Mouse (Mus musculus) embryo, embryonic 11.5 days (tissue): Measurements from ENCODE around the gene Snrpe.

Source experiments
- DNase-seq: peaks from one replicate; pipeline ENCODE4 v3.0.0-alpha.2; 2012; ENCODE audit warnings: low read depth, low spot score

Gene Snrpe

DNA sequence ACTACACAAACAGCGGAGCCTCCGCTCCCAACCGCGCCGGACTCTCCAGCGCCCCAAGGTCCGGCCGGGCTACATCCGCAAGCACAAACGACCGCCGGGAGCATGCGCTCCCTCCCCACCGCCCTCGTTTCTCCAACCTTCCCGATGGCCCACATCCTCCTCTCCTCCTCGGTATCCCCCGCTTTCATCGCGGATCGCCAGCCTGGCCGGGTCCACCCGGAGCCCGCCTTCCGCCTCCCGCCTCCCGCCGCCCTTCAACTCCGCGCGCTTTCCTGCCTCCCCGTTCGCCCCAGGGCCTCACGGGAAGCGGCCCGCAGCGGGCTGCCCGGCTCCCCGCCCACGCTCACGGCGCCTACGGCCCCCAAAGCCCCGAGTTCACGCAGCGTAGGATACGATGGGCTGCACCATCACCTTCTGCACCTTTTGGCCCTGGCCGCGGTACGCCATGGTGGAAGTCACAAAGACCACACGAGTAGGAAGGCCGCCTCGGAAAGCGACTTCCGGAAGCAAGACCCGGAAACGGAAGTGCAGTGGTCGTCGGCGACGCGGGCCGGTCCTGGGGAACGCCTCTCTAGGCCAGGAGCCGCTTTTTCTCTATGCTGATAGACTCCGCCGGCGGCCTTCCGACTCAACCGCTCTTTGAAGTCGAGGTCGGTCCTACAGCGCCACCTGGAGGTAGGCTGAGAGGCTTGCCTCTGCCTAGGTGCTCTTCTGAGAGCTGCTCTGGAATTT is at the start of gene Snrpe:
Gene Snrpe (minus strand): TSS at position 521 of the 732 bp plus-strand sequence.
- DNase-seq, result peak; percentile 95

DNA sequence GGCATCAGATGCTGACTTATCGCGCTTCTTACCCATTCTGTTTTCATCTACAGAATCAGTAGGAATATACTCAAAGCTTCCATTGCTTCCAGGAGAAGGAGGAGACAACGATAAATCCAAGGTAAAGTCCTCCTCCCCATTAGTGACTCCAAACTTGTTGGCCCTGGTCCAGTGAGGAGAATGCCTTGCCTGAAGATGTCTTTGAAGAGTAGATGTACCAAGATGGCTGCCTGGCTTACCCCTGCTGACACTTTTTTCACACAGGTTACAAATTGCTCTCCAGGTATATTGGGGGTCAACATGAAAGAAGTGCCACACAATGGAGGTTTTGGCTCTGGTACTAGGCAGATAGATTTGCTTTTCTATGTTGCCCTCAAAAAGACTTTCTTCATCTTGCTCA is 48.8 kb upstream of the Snrpe start:
- no peak for DNase-seq

DNA sequence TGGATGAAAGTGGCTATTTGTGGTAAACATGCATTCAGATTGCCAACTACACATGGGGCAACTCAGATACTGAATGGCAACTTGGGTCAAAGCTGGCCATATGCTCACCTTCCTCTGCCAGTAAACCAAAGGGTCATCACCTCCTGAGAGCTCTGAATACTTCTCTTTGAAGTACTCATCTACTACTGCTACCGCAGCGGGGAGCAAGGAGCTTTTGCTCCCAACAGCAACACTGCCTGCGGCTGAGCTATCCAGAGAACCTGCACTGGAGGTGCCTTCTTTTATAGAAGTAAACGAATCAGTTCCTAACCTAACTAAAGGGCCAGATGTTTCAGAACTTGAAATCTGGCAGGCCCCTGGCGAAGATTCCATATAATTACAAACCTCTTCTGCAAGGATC is 46.7 kb upstream of the Snrpe start:
- no peak for DNase-seq

DNA sequence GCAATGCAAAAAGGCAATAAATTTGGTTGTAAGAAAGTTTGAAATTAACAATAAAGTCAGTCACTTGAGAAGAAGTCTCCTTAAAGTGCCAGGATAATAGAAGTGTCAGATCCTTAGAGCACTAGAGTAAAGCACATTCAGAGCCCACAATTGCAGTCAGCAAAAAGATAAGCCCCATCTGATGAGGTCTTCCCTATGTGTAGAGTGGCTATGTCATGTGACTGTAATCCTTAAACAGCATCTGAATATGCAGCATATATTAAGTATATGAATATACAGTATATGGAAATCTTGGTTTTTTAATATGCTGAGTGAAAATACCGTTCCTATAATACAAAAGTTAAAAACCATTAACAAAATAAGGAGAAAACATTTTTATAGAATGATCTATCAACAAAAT is 42.9 kb upstream of the Snrpe start:
- no peak for DNase-seq

DNA sequence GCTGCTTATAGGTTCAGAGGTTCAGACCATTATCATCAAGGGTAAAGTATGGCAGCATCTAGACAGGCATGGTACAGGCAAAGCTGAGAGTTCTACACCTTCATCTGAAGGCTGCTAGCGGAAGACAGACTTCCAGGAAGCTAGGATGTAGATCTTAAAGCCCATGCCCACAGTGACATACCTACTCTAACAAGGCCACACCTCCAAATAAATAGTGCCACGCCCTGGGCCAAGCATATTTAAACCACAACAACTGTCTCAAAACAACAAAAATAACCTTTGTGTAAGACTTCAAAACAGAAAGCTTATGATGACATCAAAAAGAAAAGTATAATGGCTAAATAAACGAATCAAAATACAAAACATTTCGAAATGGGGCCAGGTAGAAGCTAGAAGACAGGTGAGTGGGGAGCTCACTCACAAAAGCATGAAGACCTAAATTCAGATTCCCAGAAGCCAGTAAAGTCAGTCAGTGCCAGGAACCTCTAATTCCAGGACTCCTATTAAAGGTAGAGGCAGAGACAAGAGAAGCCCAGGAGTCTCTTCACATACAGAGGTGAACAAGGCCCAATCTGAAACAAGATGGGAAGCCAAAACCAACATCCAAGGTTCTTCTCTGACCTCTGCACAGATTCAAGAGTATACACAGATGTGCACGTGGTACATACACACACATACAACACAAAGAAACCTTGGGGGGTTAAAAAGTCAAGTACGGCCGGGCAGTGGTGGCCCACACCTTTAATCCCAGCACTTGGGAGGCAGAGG is 40.4 kb upstream of the Snrpe start:
- DNase-seq, result no peak

DNA sequence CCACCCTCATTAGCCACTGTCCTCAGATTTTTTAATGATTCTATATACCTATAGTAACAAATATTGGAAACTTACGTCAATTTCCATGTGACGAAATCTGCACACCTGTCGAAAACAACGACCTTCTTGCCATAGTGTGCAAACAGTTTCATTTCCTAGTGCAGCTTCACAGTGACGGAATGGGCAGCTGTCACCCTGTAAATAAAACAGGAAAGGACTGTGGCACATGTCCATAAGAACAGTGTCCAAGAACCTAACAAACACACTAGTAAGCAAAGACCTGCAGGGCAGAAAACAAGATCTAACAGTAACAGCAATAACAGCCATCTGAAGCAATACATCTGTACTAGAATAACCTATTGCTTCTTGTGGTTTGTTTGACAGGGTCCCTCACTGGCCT is 35.6 kb upstream of the Snrpe start:
- DNase-seq, result no peak

DNA sequence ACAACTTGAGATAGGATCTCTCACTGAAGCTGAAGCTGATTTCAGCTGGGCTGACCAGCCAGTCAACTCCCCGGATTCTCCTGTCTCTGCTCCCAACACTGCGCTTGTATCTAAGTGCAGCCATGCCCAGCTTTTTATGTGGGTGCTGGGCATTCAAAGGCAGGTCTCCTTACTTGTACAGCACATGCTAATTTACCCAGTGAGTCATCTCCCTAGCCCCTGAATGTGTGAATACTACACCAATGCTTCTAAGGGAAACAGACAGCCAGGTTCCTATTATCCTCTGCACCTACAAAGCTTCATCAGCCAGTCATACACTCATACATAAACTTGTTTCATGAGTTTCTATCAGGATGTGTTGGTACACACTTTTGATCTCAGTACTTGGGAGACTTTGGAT is 31.1 kb upstream of the Snrpe start:
- no peak for DNase-seq

DNA sequence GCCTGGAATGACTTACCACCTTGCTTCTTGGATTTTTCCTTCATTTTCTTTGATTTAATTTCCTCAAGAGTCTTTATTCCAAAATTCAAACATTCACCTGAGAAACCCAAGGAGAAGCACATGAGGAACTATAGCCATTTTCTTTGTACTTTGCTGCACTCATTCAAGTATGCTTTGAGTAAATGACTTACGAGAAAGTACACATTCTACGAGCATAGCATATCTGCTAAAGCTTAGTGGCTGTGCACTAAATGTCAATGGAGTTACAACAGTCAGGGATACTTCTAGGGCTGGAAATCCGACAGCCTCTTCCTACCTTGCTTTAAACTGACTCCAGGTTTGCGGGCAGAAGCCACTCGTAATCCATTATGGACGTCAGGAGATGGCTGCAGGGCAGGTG is 28.4 kb upstream of the Snrpe start:
- no peak for DNase-seq

DNA sequence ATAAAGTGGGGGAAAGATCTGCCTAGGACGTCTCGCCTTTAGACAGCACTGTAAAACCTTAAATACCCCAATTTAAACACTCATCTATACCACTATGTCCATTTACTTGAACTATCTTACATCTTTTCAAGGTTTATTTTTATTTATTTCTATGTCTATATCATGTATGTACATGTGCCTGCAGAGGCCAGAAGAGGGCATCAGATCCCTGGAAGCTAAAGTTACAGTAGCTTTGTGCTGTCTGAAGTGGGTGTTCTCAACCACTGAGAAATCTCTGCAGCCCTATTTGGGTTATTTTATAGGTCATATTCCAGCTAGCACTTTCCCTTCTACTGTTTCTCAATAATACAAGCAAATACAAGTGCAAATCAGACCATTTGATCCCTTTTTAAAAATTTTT is 22.1 kb upstream of the Snrpe start:
- no peak for DNase-seq

- DNase-seq, result no peak
These were observed 15.0 kb upstream of the Snrpe start for GRCm38 (mm10) chr1:133625052-133625451.

DNA sequence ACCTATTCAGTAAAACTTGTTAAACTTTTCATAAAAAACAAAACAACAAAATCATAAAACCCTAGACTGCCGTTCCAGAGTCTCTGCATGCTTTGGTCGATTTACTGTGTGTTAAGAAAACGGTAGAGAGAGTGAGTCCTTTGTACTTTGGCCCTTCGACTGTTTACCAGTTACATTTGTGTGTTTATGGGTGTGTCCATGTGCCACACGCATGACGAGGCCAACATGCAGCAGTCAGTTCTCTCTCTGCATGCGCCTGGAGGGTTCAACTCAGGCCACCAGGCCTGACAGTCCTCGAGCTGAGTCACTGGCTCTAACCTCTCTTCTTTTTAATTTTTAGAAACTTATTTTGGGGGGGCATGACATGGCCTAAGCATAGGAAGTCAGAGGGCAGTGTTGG is 8.2 kb upstream of the Snrpe start:
- no peak for DNase-seq

GRCm38 (mm10) chr1:133617908-133618307 is 7.8 kb upstream of the Snrpe start:
- DNase-seq, result no peak

GRCm38 (mm10) chr1:133613817-133614216 is 3.7 kb upstream of the Snrpe start:
- no peak for DNase-seq

DNA sequence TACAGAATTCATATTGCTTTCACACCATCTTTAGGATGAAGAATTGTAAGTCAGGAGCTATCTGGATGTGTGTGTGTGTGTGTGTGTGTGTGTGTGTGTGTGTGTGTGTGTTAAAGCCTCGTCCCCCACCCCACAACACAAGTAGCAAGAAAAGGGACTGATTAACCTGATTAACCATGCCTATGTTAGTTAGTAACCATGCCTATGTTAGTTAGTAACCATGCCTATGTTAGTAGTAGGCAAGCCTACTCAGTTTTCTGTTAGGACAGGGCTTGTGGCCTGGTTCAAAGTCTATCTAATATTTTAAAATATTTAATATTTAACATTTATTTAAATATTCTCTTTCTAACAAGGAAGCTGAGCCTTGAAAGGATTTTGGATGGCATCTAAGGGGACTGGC is 1.3 kb upstream of the Snrpe start:
- no peak for DNase-seq

GRCm38 (mm10) chr1:133610601-133611000 is 510 bp upstream of the Snrpe start:
- no peak for DNase-seq

DNA sequence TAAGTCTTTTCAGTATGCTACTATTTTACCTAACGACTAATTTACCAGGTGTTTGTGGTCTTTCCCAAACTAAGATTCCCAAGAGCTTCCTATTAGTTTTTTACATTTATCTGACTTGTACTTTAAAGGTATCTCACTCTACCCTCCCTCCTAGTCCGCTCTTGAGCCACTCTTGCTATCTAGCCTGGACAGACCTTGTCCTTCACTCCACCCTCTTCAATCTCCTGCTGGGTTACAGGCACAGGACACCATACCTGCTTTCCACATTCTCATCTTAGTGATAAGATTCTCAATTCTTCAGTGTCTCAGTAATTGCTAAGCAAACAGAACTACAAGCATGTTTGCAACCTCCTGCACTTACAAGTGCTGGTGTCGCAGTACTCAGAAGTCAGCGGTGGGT is 6.9 kb downstream of the Snrpe start:
- no peak for DNase-seq

DNA sequence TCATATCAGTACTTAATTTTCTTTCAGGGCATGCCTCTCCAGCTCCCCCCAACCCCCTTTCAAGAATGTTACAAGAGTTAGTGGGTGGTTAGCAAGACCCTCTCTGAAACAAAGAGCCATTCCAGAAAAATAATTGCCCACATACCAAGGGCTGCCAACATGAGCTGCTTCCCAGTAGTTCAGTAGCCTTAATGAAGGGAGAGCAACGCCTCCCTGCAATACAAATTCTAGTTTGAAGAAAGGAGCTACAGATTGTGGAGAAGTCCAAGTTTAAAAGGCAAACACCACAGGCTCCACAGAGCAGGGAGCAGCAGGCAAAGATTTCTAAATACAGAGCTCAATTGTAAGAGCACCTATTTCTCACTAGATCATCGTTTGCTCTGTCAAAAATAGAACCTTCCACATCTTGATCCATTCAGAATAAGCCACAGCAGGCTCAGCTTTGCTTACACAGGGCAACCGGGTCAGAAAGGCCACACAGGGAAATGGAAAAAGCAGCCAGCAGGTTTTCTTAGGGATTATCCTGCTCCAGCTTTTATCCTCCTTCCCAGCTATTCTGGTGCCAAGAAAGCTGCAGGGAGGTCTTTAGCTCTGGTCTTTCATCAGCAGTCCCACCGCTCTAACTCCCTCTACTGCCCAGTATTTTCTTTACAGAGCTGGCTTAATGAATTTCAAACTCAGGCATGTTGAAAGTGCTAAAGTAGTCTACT is 13.6 kb downstream of the Snrpe start:
- peak; percentile 34 for DNase-seq

- DNase-seq, result no peak
These were observed 24.0 kb downstream of the Snrpe start for GRCm38 (mm10) chr1:133585995-133586537.

- no peak for DNase-seq
These were observed 38.8 kb downstream of the Snrpe start for GRCm38 (mm10) chr1:133571293-133571692.
